In genomic region chr2:116976432-116976750, GRCm38 (mm10) we compare ENCODE assay signal across 8 mouse cellular contexts.
A peak's percentile ranks its signal among the peaks of the same experiment; 100 is the strongest.
DNase-seq lines count a peak whose midpoint lies in the region; ATAC-seq and TF ChIP-seq lines count a peak whose summit lies in the region.

No protein-coding gene starts in this region.

- peak overlapping the region; percentile 94 for H3K27ac ChIP-seq in layer of hippocampus, adult 2 months
- peak overlapping the region; percentile 98 for H3K27ac ChIP-seq in kidney, embryonic 15.5 days
- peak overlapping the region; percentile 94 for H3K27ac ChIP-seq in midbrain, embryonic 14.5 days (replicated peaks; ENCODE audit: low read depth, low read length)

- no peaks in the 10 kb centered on the region for H3K27me3 ChIP-seq in kidney, embryonic 15.5 days
- H3K27me3 ChIP-seq in midbrain, embryonic 14.5 days (ENCODE audit: control insufficient read depth, insufficient read depth, low read length): no peaks in the 10 kb centered on the region

- H3K36me3 ChIP-seq in kidney, embryonic 15.5 days: no peaks in the 10 kb centered on the region
- no peaks in the 10 kb centered on the region for H3K36me3 ChIP-seq in midbrain, embryonic 14.5 days (ENCODE audit: control insufficient read depth, insufficient read depth, low read length)

- no peaks in the 10 kb centered on the region for H3K9me3 ChIP-seq in kidney, embryonic 15.5 days (replicated peaks)
- no peaks in the 10 kb centered on the region for H3K9me3 ChIP-seq in midbrain, embryonic 14.5 days (ENCODE audit: control insufficient read depth, low read length)

- H3K4me1 ChIP-seq in kidney, embryonic 15.5 days: peaks cover 84% of the 10 kb centered on the region
- peaks cover 35% of the 10 kb centered on the region for H3K4me1 ChIP-seq in midbrain, embryonic 14.5 days (ENCODE audit: control insufficient read depth, insufficient read depth, low read length)

- ATAC-seq in kidney, embryonic 15.5 days (replicated peaks; ENCODE audit: low FRiP score): no peak
- ATAC-seq in midbrain, embryonic 14.5 days (ENCODE audit: low FRiP score, low TSS enrichment): no peak

- H3K4me2 ChIP-seq in kidney, embryonic 15.5 days: peak overlapping the region; percentile 79
- H3K4me2 ChIP-seq in midbrain, embryonic 14.5 days (ENCODE audit: low read length): peak overlapping the region; percentile 70

- 3% methylated on average over 7 of the region's 7 CpGs for WGBS in kidney, embryonic 15.5 days
- under 1% methylated on average over 7 of the region's 7 CpGs for WGBS in midbrain, embryonic 14.5 days

- no peak for TF ChIP-seq POLR2A in brain, embryonic 14.5 days (IDR thresholded peaks at IDR 0.05; ENCODE audit: borderline replicate concordance, extremely low read depth, insufficient read depth, insufficient read length, poor library complexity, severe bottlenecking)

- TF ChIP-seq CTCF in layer of hippocampus, adult 2 months (conservative IDR thresholded peaks at IDR 0.05): no peak
- no peak for TF ChIP-seq CTCF in brain, embryonic 14.5 days (IDR thresholded peaks at IDR 0.05; ENCODE audit: borderline replicate concordance, extremely low read depth, insufficient read depth, insufficient read length)

- peak overlapping the region; percentile 69; the same call in 1 of the 2 replicates for H3K9ac ChIP-seq in kidney, embryonic 15.5 days
- H3K9ac ChIP-seq in midbrain, embryonic 14.5 days (replicated peaks; ENCODE audit: low read length): peak overlapping the region; percentile 18; the same call in 1 of the 2 replicates

- DNase-seq in layer of hippocampus, adult 2 months (ENCODE audit: low spot score in 2 of 2): no peak
- DNase-seq in layer of hippocampus, adult 9-11 months: no peak
- DNase-seq in brain, embryonic 14.5 days (ENCODE audit: low read depth): peak; percentile 76
- peak; percentile 72 for DNase-seq in forelimb bud, embryonic 11.5 days (ENCODE audit: low read depth, low spot score)
- DNase-seq in midbrain, embryonic 14.5 days: peak; percentile 72
- no peak for DNase-seq in ovary, adult 18-20 months (ENCODE audit: low spot score)
- DNase-seq in layer of hippocampus, adult 9-10 months (ENCODE audit: low spot score): no peak

- H3K4me3 ChIP-seq in layer of hippocampus, adult 2 months: no peak overlapping the region; the same call in 1 of the 2 replicates
- peak overlapping the region; percentile 59 for H3K4me3 ChIP-seq in kidney, embryonic 15.5 days (replicated peaks)
- H3K4me3 ChIP-seq in midbrain, embryonic 14.5 days (replicated peaks; ENCODE audit: low read depth, low read length): peak overlapping the region; percentile 49; the same call in 1 of the 2 replicates

Comparison
In these comparisons a context has a peak if more than half of its experiments do, and no peak if none do; other contexts are left out.
1. DNase-seq: peak in brain, embryonic 14.5 days (single experiment), forelimb bud, embryonic 11.5 days (single experiment) and midbrain, embryonic 14.5 days (single experiment); none in layer of hippocampus, adult 2 months (0 of 2), layer of hippocampus, adult 9-11 months (single experiment), ovary, adult 18-20 months (single experiment) and layer of hippocampus, adult 9-10 months (single experiment).
2. Peak in every context shown above with its lines, with median percentiles within 50 percentile points of each other: H3K27ac ChIP-seq.